Mouse (Mus musculus) T-cell, adult 66 days (primary cell): ENCODE measurements around the gene Agl. TPM values are rescaled to one million over a fixed set of nuclear protein-coding genes. Genes with fewer than 3 reads are reported as not detected.

Experiments
- total RNA-seq, 2 experiments: library from RNA; stranded (reverse); gene quantifications; 3 replicates in 1 of 2; 4 replicates in 1 of 2; pipeline ENCODE4 v1.2.4; 2023

Gene Agl
- total RNA-seq = 10 to 100 TPM; 11.4 to 11.6 TPM

GRCm38 (mm10) chr3:116807811-116808506 is at the start of gene Agl:
TSS of gene Agl (minus strand) at chr3:116808166.

GRCm38 (mm10) chr3:116712436-116712881 is 95.5 kb downstream of the Agl start, which contains the start of gene Slc35a3:
TSS of gene Slc35a3 (minus strand) at chr3:116712831.

Other genes starting within 250 kb of the Agl start
- not detected for gene Lrrc39, start 245.2 kb downstream of the Agl start, total RNA-seq
- 1 to 10 TPM; 7.5 to 8.5 TPM for gene Sass6, start 213.2 kb downstream of the Agl start, total RNA-seq
- 10 to 100 TPM; 31.1 to 32.3 TPM for gene Trmt13, start 193.6 kb downstream of the Agl start, total RNA-seq
- gene Mfsd14a, start 145.5 kb downstream of the Agl start, total RNA-seq = 10 to 100 TPM; 84.9 to 94.9 TPM
- gene Gm43191, start 126.9 kb downstream of the Agl start, total RNA-seq = not detected
- 10 to 100 TPM; 22.3 to 24.6 TPM for gene Slc35a3, start 95.3 kb downstream of the Agl start, total RNA-seq
- gene Frrs1, start 51.3 kb upstream of the Agl start, total RNA-seq = 10 to 100 TPM; 12.2 to 14.7 TPM
- not detected for gene 4930455H04Rik, start 160.1 kb upstream of the Agl start, total RNA-seq
- gene Palmd, start 160.8 kb upstream of the Agl start, total RNA-seq = not detected